Mouse (Mus musculus) layer of hippocampus, postnatal 14 days (tissue): ENCODE measurements at regions not wholly inside any gene's neighbourhood (a gene's known extent, or its start where the extent isn't known, plus 50 kb on each side); places are given as distances from the start of the nearest gene placed in this dataset.

Experiments
- DNase-seq, 2 experiments: peaks; one replicate each; pipeline ENCODE4 v3.0.0; 2021 to 2022; ENCODE audit warnings: low spot score in 2 of 2, mixed read lengths in 1 of 2

DNA sequence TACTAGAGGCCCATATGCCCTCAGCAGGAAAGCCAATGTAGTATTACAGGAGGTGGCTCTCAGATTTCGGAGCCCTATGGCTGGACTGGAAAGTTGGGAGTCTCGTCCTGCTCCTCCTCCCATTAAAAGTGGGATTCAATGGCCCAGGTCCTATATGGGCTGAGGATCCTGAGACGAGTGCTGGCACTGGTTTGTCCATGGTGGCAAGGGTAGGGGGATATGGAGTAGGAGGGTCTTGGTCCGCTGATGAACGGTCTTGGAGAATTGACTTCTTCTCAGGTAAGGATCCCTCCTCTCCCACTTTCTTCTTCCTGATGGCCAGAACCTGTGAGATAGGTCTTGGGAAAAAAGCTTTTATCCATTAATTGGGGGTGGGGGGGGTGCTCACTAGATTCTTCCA, 522.2 kb upstream of the Slc5a7 start:
- no peak for DNase-seq

DNA sequence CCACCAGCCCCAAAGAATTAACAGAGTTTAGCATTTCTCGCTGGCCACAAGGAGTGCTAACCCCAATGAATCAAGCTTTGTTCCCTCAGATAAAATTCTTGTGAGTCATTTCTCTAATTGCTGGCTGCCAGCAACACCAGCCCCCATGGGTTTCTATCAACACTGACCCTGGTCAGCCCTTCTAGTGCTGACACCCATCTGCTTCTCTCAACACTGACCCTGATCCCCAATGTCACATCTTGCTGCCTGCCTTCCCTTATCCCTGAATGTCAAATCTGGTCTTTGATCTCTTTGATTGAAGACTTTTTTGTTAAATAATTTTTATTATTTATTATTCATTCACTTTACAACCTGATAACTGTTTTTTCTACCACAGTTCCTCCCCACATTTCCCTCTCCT, 554.8 kb upstream of the Slc5a7 start:
- no peak for DNase-seq

DNA sequence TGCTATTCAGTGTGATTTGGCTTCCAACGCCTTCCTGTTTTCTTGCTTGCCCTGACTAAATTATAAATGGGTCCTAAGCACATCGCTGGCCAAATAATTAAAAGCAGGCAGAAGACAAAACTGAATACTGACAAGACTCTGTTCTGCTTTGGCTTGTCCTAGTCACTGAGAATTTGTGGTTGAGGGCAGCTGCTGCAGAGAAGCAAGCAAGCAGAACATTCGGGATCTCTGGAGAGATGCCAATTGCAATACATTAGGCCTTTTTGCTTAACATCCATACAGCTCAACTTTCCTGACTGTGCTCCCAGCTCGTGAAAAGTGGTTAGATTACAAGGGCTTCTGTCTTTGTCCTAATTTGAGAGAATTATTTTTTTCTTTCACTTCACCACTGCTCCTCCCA, 549.0 kb upstream of the St6gal2 start:
- peak; percentile 9 to 58 for DNase-seq

DNA sequence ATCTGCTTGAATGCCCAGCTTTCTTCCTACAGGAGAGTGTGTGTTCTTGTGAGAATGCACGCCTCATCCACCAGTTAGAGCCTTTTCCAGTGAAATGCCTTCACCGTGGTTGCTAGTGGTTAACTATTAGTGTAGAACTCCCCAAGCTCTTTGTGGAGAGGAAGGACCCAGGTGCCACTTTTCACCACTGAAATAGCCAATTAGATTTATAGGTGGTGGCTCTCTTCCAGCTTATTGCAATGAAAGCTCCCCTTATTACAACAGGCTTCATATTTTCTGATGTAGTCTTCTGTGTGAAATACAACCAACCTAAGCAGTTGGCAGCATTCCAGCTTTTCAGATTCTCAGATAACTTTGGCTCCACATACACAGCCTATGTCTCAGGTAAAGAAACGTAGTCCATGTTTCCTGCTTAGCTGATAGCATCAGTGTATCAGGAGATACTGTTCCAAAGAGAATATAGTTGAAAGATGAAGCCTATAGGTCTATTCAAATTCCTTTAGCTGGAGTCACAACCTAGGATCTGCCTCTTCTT, 515.9 kb upstream of the St6gal2 start:
- no peak for DNase-seq

DNA sequence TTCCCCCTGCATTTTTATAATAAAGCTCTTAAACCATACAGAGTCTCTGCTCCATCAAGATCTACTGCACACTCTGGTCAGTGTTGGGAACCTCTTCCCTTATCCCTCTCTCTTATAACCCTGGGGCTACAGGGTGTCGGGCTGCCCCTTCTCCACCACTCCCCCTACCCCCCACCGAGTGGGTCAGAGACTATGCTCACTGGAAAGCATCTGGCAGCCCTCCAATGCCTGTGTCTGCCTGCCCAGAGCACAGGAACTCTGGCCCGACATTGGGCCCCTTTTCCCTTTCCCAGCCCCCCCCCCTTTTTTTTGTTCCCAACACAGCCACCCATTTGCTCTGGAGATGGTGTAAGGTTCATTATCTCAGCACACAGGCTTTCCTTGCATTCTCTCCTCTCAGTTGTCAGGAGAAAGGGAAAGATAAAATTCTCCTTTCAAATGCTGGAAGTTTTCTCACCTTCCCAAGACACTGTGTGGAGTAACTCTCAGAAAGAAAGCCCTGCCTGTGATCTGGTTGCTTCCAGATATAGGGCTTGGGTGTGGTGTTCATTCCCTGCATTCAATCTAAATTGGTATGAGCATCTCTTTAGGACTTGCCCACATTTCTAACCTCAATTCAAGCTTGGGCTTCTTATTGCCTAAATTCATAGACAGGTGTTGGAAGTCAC, 501.7 kb upstream of the St6gal2 start:
- DNase-seq: no peak

DNA sequence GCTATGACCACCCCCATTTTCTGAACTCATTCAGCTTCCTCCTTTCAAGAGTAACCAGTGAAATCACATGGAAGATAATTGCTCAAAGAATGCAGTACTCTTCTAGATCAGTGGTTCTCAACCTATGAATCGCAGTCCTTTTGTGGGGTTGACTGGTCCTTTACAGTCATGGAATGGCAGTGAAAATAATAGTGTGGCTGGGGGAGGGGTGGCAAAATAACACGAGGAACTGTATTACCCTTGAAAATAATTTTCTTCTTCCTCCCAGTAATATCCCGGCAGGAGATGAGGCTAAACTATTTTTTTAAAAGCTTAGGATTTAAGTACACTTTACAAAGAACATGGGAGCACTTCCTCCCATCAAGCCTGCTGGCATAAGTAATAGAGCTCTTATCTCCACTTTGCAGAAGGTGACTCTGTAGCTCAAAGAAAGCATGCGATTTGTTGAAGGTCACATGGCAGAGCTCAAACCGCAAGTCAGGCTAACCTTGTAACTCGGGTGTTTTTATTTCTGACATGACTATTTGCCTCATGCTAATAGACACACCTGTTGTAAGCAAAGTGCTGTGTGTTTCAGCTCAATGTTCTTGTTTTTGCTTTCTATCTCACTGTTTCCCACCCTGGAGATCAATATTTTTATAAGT, 500.8 kb upstream of the St6gal2 start:
- no peak for DNase-seq
